Mouse (Mus musculus): Measurements from ENCODE around the gene Akr1b10.

DNA sequence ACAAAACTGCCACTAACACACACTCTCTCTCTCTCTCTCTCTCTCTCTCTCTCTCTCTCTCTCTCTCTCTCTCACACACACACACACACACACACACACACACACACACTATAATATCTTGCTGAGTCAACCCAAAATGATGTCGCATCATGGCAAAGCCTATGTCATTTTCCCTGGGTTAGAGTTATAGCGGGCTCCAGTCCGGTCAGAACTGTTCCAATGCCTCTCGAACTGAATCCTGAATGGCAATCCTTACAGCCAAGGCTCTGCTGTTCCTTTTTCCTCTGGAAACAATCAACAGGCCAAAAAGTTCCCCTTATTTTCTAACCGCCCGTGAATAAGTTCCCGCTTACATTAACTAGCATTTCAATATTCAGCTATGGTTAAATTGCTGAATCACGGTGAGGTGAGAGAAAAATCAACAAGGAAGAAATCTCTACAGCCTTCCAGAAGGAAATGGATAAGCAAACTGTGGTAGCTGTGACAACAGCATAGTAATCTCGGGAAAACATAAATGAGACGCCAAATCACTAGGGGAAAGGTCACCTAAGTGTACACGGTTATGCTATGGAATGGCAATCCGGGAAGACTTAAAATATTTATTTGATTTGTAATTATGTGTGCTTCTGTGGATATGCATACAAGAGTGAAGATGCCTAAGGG is 33.9 kb upstream of the Akr1b10 start:
- no peak for TF ChIP-seq POLR2A (IDR thresholded peaks at IDR 0.05; ENCODE audit: control insufficient read depth in 1 of 2, insufficient read depth in 1 of 2, low read depth in 1 of 2, low read length in 2 of 2, poor library complexity in 1 of 2)
- no peak for TF ChIP-seq MYB (IDR thresholded peaks at IDR 0.05; ENCODE audit: low read depth, low read length)
- no peak for TF ChIP-seq ZNF384 (IDR thresholded peaks at IDR 0.05; ENCODE audit: low read depth, low read length)
- no peak for TF ChIP-seq MEF2A (IDR thresholded peaks at IDR 0.05; ENCODE audit: extremely low read depth, insufficient replicate concordance, low read depth, low read length, poor library complexity, severe bottlenecking)
- no peak for TF ChIP-seq BHLHE40 (IDR thresholded peaks at IDR 0.05; ENCODE audit: borderline replicate concordance, low read depth, low read length)
- no peak for TF ChIP-seq E2F4 (IDR thresholded peaks at IDR 0.05; ENCODE audit: borderline replicate concordance, low read depth, low read length)
- no peak for TF ChIP-seq CTCF (IDR thresholded peaks at IDR 0.05 in 2 of 3, conservative IDR thresholded peaks at IDR 0.05 in 1 of 3; ENCODE audit: control insufficient read depth in 1 of 3, insufficient read depth in 1 of 3, low read depth in 2 of 3, low read length in 3 of 3, poor library complexity in 1 of 3, severe bottlenecking in 1 of 3)
- no peak for TF ChIP-seq KAT2A (conservative IDR thresholded peaks at IDR 0.05; ENCODE audit: low read depth, low read length)

Data from MEL (cell line).